Mouse (Mus musculus) midbrain, embryonic 16.5 days (tissue): ENCODE measurements around the gene Erbb2. TPM values are rescaled to one million over a fixed set of nuclear protein-coding genes. Genes with fewer than 3 reads are reported as not detected.

Source experiments
- ATAC-seq: fragments of 200-750 bp; cut with Nextera tagmentation; 2 replicates; pipeline ENCODE4 v1.8.0; 2017; ENCODE audit warnings: moderate TSS enrichment
- H3K27ac ChIP-seq: fragments of 300-500 bp; sonication (generic); 2 replicates; pipeline ENCODE4 v1.5.1; 2014; ENCODE audit warnings: mild to moderate bottlenecking, low read length, mixed read lengths
- H3K27me3 ChIP-seq: fragments of 300-500 bp; sonication (generic); 2 replicates; pipeline ENCODE4 v1.6.1; 2014; ENCODE audit warnings: low read depth, low read length, mixed read lengths; ENCODE audit not compliant: control insufficient read depth, insufficient read depth
- H3K36me3 ChIP-seq: fragments of 300-500 bp; sonication (generic); 2 replicates; pipeline ENCODE4 v1.6.1; 2014; ENCODE audit warnings: mild to moderate bottlenecking, low read length, moderate library complexity, mixed read lengths; ENCODE audit not compliant: control insufficient read depth, insufficient read depth
- H3K4me1 ChIP-seq: fragments of 300-500 bp; sonication (generic); 2 replicates; pipeline ENCODE4 v1.6.1; 2014; ENCODE audit warnings: mild to moderate bottlenecking, low read length, mixed read lengths; ENCODE audit not compliant: control insufficient read depth, insufficient read depth
- H3K4me2 ChIP-seq: fragments of 300-500 bp; sonication (generic); 2 replicates; pipeline ENCODE4 v1.6.1; 2014; ENCODE audit warnings: mild to moderate bottlenecking, low read length, mixed read lengths
- H3K4me3 ChIP-seq: fragments of 300-500 bp; sonication (generic); 2 replicates; pipeline ENCODE4 v1.5.1; 2014; ENCODE audit warnings: low read depth, mild to moderate bottlenecking, low read length, moderate library complexity, mixed read lengths
- H3K9ac ChIP-seq: fragments of 300-500 bp; sonication (generic); 2 replicates; pipeline ENCODE4 v1.6.1; 2014; ENCODE audit warnings: low read depth, low read length, mixed read lengths
- H3K9me3 ChIP-seq: fragments of 300-500 bp; sonication (generic); replicated peaks from 2 replicates; pipeline ENCODE4 v1.6.1; 2014; ENCODE audit warnings: mild to moderate bottlenecking, low read length, mixed read lengths; ENCODE audit not compliant: control insufficient read depth, poor library complexity, severe bottlenecking
- WGBS: fragments of 180-500 bp; shearing (Covaris S2); extraction: QIAGEN DNeasy Blood & Tissue Kit; methylation state at CpG from one replicate; pipeline ENCODE4 v1.1.7; 2014; 5-methylcytosine and 5-hydroxymethylcytosine counted together
- polyA plus RNA-seq: library from polyadenylated mRNA; unstranded; fragments of >200 nt; fragmentation: Nextera tagmentation; extraction: Ambion mirVana; gene quantifications from 2 replicates; pipeline ENCODE4 v1.2.1, GENCODE M21; 2015

Erbb2 gene
- polyA plus RNA-seq, 1 experiment from 2014 or later: 5.7 TPM

- H3K27ac ChIP-seq: no peak within 1 kb of the TSS
- H3K4me3 ChIP-seq: no peak within 1 kb of the TSS
- peaks cover 20% of the 10 kb centered on the region for H3K27me3 ChIP-seq
- peaks cover 11% of the 10 kb centered on the region for H3K36me3 ChIP-seq
- H3K9ac ChIP-seq: no peak within 1 kb of the TSS
- H3K4me2 ChIP-seq: no peak within 1 kb of the TSS
- H3K4me1 ChIP-seq: no peaks in the 10 kb centered on the region; the same call in 1 of the 2 replicates
- 70% methylated on average over 14 of the region's 14 CpGs for WGBS
- H3K9me3 ChIP-seq: no peaks in the 10 kb centered on the region
- no peak for ATAC-seq
Measured at GRCm38 (mm10) chr11:98383261-98384030, 28.8 kb upstream of the Erbb2 start, which contains the start of gene Tcap. Tcap (plus strand) TSS chr11:98383811.

- WGBS: 78% methylated on average over 20 of the region's 20 CpGs
Measured at GRCm38 (mm10) chr11:98384216-98384615, 28.1 kb upstream of the Erbb2 start.

GRCm38 (mm10) chr11:98384721-98385637 lies 27.3 kb upstream of the Erbb2 start:
- 69% methylated on average over 8 of the region's 8 CpGs for WGBS
- H3K9ac ChIP-seq: no peak overlapping the region
- peaks cover 3% of the 10 kb centered on the region; the same call in 1 of the 2 replicates for H3K36me3 ChIP-seq
- H3K4me3 ChIP-seq: no peak overlapping the region
- no peak for ATAC-seq
- H3K9me3 ChIP-seq: no peaks in the 10 kb centered on the region
- H3K4me1 ChIP-seq: no peaks in the 10 kb centered on the region; the same call in 1 of the 2 replicates
- no peak overlapping the region for H3K4me2 ChIP-seq
- no peak overlapping the region for H3K27ac ChIP-seq
- peaks cover 24% of the 10 kb centered on the region for H3K27me3 ChIP-seq

More at GRCm38 (mm10) chr11:98384216-98384615, 28.1 kb upstream of the Erbb2 start:
- no peak overlapping the region for H3K4me2 ChIP-seq
- H3K4me3 ChIP-seq: no peak overlapping the region
- no peak overlapping the region for H3K9ac ChIP-seq
- ATAC-seq: no peak
- peaks cover 5% of the 10 kb centered on the region; the same call in 1 of the 2 replicates for H3K36me3 ChIP-seq
- H3K9me3 ChIP-seq: no peaks in the 10 kb centered on the region
- no peaks in the 10 kb centered on the region; the same call in 1 of the 2 replicates for H3K4me1 ChIP-seq
- H3K27me3 ChIP-seq: peaks cover 24% of the 10 kb centered on the region
- no peak overlapping the region for H3K27ac ChIP-seq

GRCm38 (mm10) chr11:98385638-98386585 lies 26.4 kb upstream of the Erbb2 start, which contains the start of gene Pnmt:
Pnmt (plus strand) TSS chr11:98386450.
- whole genome bisulfite sequencing: 51% methylated on average over 25 of the region's 25 CpGs
- H3K9ac ChIP-seq: no peak within 1 kb of the TSS; the same call in 1 of the 2 replicates
- ATAC-seq: no peak

GRCm38 (mm10) chr11:98386596-98386995 lies 25.7 kb upstream of the Erbb2 start:
- Histone ChIP-seq H3K27me3 (peaks cover 28% of the 10 kb centered on the region), H3K4me1 (no peaks in the 10 kb centered on the region; the same call in 1 of the 2 replicates), H3K27ac (no peak overlapping the region), H3K9me3 (no peaks in the 10 kb centered on the region), H3K4me3 (no peak overlapping the region), H3K9ac (no peak overlapping the region; the same call in 1 of the 2 replicates), H3K36me3 (no peaks in the 10 kb centered on the region), H3K4me2 (peak overlapping the region; percentile 26)
- no peak for ATAC-seq
- WGBS: 22% methylated on average over 24 of the region's 24 CpGs

More at GRCm38 (mm10) chr11:98385638-98386585, 26.4 kb upstream of the Erbb2 start, which contains the start of gene Pnmt:
- Histone ChIP-seq H3K4me3 (no peak within 1 kb of the TSS), H3K27me3 (peaks cover 28% of the 10 kb centered on the region), H3K4me2 (peak within 1 kb of the TSS; percentile 26), H3K9me3 (no peaks in the 10 kb centered on the region), H3K36me3 (no peaks in the 10 kb centered on the region), H3K27ac (no peak within 1 kb of the TSS), H3K4me1 (no peaks in the 10 kb centered on the region; the same call in 1 of the 2 replicates)

GRCm38 (mm10) chr11:98387056-98387577 lies 25.2 kb upstream of the Erbb2 start:
- ATAC-seq: no peak
- no peak overlapping the region for H3K4me2 ChIP-seq
- H3K36me3 ChIP-seq: no peaks in the 10 kb centered on the region
- no peak overlapping the region for H3K27ac ChIP-seq
- no peaks in the 10 kb centered on the region for H3K9me3 ChIP-seq
- H3K9ac ChIP-seq: no peak overlapping the region
- 60% methylated on average over 14 of the region's 14 CpGs for WGBS
- H3K4me1 ChIP-seq: no peaks in the 10 kb centered on the region; the same call in 1 of the 2 replicates
- no peak overlapping the region for H3K4me3 ChIP-seq
- peaks cover 31% of the 10 kb centered on the region for H3K27me3 ChIP-seq

GRCm38 (mm10) chr11:98388282-98388681 lies 24.0 kb upstream of the Erbb2 start:
- ATAC-seq: no peak
- Histone ChIP-seq H3K4me2 (no peak overlapping the region), H3K27ac (no peak overlapping the region), H3K9me3 (no peaks in the 10 kb centered on the region), H3K4me3 (no peak overlapping the region), H3K27me3 (peaks cover 31% of the 10 kb centered on the region), H3K9ac (no peak overlapping the region), H3K36me3 (no peaks in the 10 kb centered on the region), H3K4me1 (no peaks in the 10 kb centered on the region; the same call in 1 of the 2 replicates)
- 77% methylated on average over 10 of the region's 10 CpGs for WGBS
